Mouse (Mus musculus) ZHBTc4 (cell line): ENCODE results near the gene Erfe.

Experiments used
- DNase-seq: peaks from one replicate; pipeline ENCODE4 v3.0.0-alpha.2; 2011; ENCODE audit warnings: low read depth, low spot score

The Erfe gene

DNA sequence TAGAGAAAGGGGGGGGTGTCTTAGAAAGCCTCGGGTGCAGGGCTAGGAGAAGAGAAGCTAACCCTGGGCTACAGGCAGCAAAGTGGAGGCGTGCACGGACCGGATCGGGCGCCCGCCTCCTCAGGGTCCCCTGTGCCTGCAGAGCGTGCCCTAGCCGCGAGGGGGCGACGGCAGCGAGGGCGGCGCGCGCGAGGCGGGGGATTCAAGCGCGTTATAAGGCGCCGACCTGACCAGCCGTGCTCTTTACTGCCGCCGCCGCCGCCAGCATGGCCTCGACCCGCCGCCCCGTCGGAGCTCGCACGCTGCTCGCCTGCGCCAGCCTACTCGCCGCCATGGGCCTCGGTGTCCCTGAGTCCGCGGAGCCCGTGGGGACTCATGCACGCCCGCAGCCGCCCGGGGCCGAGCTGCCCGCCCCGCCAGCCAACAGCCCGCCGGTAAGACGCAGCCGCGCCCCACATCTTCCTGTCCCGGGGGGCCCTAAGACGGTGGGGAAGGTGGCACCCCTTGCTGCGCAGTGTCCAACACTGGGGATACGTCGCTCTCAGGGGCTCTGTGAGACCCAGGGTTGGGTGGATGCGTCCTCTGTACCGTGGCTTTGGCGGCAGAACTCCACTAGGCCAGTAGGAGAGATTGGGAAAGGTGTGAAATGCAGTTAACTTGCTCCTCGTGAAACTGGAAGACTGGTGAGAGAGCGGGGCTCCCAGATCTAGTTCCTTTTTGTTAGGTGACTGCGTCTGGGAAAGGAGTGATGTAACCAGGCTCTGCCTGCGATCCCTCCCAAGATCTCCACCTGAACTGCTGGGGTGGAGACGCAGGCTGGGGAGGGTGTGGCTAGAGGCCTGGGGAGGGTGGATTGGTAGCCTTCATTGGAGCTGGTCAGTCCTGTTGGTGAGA lies at the start of gene Erfe:
Erfe (plus strand) TSS at position 216 of the 894 bp plus-strand sequence.
- DNase-seq, result peak; percentile 89

DNA sequence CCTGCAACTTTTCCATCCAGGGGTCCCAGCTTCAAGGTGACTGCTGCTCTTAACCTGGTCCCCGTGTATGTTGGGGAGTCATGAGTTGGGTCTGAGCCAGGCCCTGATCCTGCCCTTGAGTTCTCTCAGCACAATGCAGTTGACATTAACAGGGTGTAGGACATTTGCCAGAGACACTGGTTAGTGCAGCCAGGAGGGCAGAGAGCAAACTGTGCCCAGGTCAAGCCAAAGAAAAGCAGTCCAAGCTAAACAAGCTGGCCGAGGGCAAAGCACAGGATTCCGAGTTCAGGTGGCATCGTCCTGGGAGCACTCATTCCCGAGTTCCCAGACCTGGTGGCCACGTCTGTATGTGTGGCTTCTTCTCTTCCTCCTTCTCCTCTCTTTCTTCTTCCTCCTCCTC lies 48.6 kb upstream of the Erfe start:
- DNase-seq, result no peak

DNA sequence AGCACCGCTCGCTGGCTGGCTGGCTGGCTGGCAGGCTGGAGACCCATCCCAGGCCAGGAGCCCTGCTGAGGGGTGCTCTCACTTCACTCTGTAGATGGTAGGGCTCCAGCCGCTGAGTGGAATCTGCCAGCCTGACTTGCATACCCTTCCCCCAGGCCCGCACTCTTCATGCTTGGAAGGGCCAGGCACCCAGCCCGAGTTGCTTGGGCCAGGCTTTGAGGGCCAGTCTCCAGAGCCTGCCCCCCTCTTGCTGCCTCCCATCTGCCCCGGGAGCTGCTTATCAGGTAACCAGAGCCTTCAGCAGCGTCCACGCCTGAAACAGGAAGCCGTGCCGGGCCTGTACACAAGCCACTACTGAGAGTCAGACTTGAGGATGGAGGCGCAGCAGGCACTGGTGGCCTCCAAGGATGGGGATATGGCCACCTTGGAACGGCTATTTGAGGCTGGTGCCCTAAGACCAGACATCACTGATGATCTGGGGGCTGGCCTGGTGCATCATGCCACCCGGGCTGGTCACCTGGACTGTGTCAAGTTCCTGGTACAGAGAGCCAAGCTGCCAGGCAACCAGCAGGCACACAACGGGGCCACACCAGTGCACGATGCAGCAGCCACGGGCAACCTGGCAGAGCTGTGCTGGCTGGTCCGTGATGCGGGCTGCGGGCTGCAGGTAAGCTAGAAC lies 44.3 kb upstream of the Erfe start, which contains the start of gene Espnl:
Espnl (plus strand) TSS at position 316 of the 679 bp plus-strand sequence.
- no peak for DNase-seq

DNA sequence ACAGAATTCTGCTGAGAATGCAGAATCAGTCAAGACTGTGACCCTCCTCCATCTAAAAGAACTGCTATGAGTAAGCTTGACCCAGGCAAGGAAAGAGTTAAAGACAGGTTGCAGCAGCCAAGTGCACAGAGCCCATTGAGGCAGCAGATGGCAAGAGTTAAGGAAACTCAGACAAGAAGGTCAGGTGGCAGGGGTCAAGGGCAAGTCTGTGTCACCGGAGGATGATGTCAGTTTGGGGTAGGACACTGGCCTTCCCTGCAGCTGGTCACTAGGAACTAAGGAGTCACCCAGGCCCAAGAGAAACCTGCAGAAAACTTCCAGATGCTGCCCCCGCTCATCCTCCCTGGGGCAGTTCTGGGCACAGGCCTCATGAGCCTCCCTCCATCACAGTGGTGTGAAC lies 41.6 kb upstream of the Erfe start:
- no peak for DNase-seq

DNA sequence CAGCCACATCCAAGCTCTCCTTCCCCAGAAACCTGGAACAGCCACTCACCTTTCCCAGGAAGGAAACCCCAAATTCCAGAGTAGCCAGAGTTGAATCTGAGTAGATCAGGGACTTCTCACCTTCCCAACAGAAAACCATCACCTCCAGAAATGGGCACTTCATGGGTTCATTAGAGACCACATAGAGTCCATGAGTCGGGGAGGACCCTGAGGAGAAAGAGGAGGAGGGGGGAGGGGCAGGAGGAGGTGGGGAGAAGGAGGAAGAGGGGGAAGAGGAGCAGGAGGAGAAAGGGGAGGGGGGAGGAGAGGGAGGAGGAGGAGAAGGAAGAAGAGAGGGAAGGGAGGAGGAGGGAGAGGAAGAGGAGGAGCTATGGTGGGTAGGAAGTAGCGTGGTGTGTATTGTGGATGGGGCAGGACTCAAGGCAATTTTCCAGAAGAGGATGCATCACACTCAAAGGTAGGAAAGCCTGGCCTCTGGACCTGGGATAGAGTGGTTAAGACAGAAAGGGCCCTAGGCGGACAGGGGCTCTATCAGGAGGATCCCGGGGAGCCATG lies 40.7 kb upstream of the Erfe start:
- no peak for DNase-seq

GRCm38 (mm10) chr1:91332102-91332501 lies 34.1 kb upstream of the Erfe start:
- DNase-seq, result no peak

DNA sequence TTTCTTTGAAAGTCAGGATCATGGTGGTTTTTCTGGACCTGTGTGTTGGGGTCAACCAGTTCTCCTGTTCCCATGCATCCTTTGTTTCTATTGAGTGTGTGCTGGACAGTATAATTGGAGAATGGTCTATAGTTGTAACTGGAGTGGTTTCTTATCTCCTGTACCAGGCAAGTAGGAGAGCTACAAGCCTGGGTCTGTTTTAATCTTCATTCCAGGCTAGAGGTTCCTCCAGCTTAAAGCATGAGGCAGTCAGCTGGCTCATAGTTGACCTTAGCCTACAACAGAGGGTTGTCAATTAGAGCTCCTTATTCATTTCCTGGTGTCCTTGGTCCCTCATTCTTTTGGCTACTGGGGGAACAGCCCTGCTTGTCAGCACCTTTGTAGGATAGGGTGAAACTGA lies 32.6 kb upstream of the Erfe start:
- no peak for DNase-seq

GRCm38 (mm10) chr1:91337355-91337754 lies 28.9 kb upstream of the Erfe start:
- no peak for DNase-seq

GRCm38 (mm10) chr1:91344001-91344400 lies 22.2 kb upstream of the Erfe start:
- DNase-seq, result no peak

DNA sequence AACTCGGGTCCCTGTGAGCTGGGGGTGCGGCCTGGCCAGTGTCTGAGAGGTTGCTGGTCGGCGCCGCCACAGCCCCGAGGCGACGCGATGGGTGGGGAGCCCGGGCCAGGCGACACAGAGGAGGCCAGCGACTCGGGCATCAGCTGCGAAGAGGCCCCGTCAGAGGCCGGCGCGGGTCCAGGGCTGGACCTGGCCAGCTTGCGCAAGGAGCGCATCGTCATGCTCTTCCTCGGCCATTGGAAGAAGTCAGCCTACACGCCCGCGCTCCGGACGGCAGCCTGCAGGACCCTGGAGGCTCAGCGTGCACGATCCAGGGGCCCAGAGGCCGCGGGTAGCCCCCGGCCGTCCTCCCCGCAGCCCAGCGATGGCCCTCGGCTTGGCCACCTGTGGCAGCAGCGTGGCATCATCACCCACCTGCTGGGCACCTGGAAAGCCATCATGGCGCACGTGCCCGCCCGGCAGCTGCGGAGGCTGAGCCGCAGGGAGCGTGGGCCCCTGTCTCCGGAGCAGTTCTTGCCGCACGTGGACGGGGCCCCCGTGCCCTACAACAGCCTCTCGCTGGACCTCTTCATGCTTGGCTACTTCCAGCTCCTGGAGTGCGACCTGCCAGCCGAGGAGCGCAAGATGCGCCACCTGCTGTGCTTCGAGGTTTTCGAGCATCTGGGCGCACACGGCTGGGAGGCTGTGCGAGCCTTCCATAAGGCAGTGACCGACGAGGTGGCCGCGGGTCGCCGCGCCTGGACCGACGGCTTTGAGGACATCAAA lies 21.1 kb upstream of the Erfe start:
- DNase-seq, result peak; percentile 52

DNA sequence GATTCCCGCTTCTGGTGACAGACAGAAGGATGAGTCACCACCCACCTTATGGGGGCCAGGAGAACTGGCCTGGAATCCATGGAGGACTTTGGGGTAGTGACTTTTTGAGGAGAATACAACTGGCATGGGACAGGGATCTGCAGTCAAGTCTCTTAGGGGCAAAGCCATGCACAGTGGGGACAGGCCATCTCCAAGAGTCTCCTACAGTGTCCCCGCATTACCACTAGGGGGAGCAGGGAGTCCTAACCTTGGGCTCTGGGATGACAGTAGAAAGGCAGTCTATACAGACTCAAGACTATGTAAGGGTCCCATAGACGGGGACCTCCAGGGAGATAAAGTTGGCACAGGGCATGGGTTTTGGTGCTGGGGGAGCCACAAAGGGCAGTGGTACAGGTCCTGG lies 19.3 kb upstream of the Erfe start:
- peak; percentile 71 for DNase-seq

DNA sequence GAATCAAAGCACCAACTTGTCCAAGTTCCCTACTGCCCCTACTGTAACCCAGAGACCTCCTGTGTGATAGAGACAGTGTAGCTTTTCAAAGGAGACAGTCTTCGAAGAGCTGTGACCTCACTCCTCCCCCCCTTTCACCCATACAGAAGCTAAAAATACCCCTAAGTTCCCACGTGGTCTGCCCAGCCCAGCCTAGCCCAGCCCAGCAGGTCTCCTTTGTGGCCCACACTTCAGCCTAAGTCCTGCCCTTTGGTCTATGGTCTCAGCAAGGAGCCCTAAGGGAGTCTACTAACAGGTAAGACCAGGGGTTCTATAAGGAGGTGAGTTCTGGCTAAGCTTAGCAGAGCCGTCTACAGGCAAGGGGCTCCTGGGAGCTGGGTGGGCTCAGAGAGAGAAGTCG lies 15.4 kb upstream of the Erfe start, which contains the start of gene Klhl30:
Klhl30 (plus strand) TSS at position 176 of the 400 bp plus-strand sequence.
- no peak for DNase-seq

DNA sequence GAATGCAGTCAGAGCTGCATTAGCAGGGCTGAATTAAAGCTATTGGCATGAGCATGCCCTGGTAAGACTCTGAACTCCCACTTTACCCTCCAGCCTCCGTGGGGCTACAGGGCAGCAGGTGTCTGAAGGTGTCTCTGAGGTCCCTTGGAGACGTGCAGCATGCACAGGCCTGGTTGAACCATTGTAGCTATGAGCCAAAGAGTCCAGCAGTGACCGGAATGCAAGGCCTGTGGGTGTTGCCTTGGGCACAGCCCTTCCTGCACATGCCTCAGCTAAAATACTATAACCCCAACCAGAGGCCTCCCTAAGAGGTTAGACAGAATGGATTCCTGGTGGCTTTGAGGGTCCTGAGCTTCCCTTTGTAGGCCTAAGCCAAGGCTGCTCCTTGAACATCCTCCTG lies 15.0 kb upstream of the Erfe start:
- no peak for DNase-seq

DNA sequence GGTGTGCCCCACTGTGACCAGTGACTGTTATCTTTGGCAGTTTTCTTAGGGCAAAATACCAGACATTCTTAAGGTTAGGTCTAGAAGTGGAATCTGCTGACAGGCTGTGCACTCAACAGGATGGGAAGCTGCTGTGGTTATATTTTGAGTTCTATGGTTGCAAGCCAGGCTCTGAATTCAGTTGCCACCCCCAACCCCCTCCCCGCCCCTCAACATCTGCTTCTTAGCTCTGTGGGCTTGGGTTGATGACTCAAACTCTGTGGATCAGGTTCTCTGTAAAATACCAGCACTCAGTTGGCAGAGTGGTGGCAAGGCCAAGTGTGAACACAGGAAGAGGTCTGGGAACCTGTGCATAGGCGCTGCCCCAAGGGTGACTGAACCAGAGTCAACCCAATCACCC lies 14.0 kb upstream of the Erfe start:
- DNase-seq, result no peak

DNA sequence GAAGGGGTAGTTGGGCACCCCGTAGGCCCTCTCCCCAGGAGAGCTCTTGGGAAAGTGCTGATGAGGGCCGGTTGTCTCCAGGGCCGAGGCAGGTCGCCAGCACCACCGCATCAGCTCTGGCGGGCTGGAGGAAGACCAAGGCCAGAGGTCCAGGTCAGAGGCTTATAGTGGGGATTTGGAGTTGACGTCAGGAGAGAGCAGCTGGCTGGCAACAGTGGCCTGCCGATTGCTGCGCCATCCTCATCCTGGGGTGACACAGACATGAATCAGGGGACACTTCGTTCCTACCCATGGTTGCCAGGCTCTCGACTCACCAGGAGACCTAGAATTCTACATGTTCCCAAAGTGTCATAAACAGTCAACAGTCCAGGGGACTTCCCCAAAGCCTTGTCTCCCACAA lies 10.1 kb upstream of the Erfe start:
- no peak for DNase-seq

DNA sequence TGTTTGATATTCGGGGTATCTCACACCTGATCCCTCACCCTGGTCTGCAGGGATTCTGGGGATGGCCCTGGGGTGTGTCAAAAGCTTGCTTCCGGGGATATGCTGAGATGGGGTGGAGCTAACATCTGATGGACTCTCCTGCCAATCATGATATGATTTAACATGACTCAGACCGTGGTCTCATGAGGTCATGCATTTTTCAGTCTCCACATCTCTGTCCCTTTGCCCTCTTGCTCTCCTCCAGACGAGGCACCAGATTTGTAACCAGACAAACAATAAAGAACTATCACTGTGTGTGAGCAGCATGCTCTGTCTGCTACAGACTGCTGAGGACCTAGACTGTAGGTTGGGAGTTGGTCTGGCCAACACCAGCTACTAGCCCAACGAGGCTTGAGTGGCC lies 4.1 kb upstream of the Erfe start:
- DNase-seq, result no peak

DNA sequence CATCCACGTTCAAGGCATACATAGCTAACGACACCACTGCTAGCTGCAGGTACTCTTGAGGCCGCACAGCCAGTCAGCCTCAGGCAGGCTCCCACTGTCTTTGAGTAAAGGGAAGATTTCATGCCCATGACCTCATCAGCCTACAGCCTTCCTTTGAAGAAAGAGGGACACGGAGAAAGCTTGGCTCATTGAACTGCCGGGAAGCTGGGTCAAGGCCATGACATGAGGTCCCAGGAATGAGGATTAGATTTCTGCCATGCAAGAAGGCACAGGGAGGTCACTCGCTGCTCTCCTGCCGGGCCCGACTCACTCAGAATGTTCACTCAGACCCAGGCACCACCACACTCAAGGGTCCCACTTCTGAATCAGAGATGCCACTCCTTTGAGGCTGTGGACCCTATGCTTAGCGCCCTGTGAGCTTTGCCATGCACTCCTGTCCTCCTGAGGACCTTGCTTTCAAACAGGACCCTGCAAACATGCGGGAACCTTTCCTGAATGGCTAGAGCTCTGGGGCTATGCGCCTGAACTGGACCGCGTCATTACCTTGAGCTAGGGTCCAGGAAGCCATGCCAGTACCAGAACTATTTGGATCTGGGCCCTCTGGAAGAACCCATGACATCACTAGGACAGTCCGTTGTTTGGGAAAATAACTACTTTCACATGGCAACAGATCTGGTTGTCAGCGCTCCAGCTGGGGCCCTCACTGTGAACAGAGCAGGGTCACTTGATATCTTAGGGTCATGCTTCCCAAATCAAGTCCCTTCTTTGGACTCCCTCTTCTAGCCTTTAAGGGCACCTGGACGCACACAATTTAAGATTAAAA lies 1.2 kb upstream of the Erfe start:
- no peak for DNase-seq

DNA sequence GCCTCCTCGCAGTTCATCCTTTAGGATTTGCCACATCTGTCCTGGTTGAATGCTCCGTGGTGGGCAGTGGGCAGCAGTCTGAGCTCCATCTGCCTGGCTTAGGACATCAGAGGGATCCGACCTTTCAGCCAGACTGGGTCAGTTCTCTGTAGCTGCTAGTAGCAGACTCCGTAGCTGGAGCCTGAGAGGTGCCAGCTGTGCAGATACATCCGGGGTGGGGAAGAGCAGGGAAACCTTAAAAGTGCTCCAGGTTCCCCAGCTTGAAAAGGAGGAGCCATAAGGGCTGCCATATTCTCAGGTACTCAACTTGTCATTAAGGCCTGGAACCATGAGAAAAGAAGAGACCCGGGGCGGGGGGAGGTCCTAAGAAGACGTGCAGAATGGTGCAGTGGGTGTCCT lies 415 bp upstream of the Erfe start:
- no peak for DNase-seq

DNA sequence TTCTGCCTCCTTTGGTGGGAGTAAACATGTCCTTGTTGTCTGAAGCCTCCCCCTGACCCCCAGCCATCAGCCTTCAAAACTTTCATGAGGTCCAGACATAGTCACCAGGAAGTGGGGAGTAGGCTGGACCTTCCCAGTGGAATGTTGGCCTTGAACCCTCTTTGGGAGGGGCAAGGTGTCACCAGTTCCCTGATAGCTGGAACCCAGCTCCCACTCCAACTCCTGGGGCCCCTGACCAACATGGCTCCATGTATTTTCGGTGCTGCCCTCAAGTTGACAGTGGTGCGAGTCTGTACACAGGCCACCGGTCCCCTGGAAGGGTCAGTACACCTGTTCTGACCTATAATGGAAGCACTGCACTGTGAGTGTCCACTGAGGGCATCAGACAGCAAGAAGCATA lies 1.1 kb downstream of the Erfe start:
- DNase-seq, result no peak

- peak; percentile 27 for DNase-seq
Measured at GRCm38 (mm10) chr1:91369408-91369807, 3.2 kb downstream of the Erfe start.

- peak; percentile 44 for DNase-seq
Measured at GRCm38 (mm10) chr1:91370055-91370454, 3.8 kb downstream of the Erfe start.
